Mouse (Mus musculus) CH12.LX (cell line): Measurements from ENCODE around the gene Tspo2. TPM values are rescaled to one million over a fixed set of nuclear protein-coding genes. Genes with fewer than 3 reads are reported as not detected.

Source experiments
- DNase-seq: peaks from one replicate; pipeline ENCODE4 v3.0.0-alpha.2; 2013; ENCODE audit errors: extremely low read depth
- H3K27ac ChIP-seq: 2 replicates; pipeline ENCODE4 v1.5.1; 2012; ENCODE audit warnings: low read depth, mild to moderate bottlenecking, control low read depth, moderate library complexity; ENCODE audit not compliant: insufficient read depth
- H3K27me3 ChIP-seq: replicated peaks from 2 replicates; pipeline ENCODE3; 2012; ENCODE audit warnings: inconsistent platforms
- H3K36me3 ChIP-seq, 2 experiments: replicated peaks in 1 of 2; 2 replicates each; pipeline versions ENCODE3 to v1.6.1; 2012; ENCODE audit warnings: inconsistent platforms in 1 of 2, low read length in 1 of 2, mild to moderate bottlenecking in 1 of 2, mixed read lengths in 1 of 2, moderate library complexity in 1 of 2; ENCODE audit not compliant: control insufficient read depth in 1 of 2, insufficient read depth in 1 of 2
- H3K4me1 ChIP-seq, 2 experiments: 2 replicates each; pipeline ENCODE4 v1.6.1; 2012; ENCODE audit warnings: inconsistent platforms in 1 of 2, moderate library complexity in 1 of 2; ENCODE audit not compliant: insufficient read depth in 2 of 2, control insufficient read depth in 1 of 2
- H3K4me2 ChIP-seq: 2 replicates; pipeline ENCODE4 v1.6.1; 2012; ENCODE audit warnings: low read depth, mild to moderate bottlenecking, control low read depth; ENCODE audit not compliant: poor library complexity, insufficient read depth, severe bottlenecking
- H3K4me3 ChIP-seq, 3 experiments: fragments of 150-350 bp in 1 of 3; sonication (generic) in 1 of 3; replicated peaks in 1 of 3; 2 replicates each; pipeline versions ENCODE3 to v1.5.1; 2011 to 2012; ENCODE audit warnings: low read depth in 2 of 3, low read length in 2 of 3, mild to moderate bottlenecking in 2 of 3, moderate library complexity in 2 of 3, control low read depth in 1 of 3, improper control_type of control experiment in 1 of 3, inconsistent platforms in 1 of 3, mixed read lengths in 1 of 3; ENCODE audit not compliant: poor library complexity in 1 of 3
- H3K79me2 ChIP-seq: replicated peaks from 2 replicates; pipeline ENCODE4 v1.6.1; 2012; ENCODE audit warnings: mild to moderate bottlenecking, moderate library complexity; ENCODE audit not compliant: control insufficient read depth, poor library complexity, insufficient read depth, severe bottlenecking; ENCODE audit errors: extremely low read depth
- H3K9ac ChIP-seq: 2 replicates; pipeline ENCODE4 v1.6.1; 2012; ENCODE audit warnings: low read depth, mild to moderate bottlenecking, control low read depth, moderate library complexity; ENCODE audit not compliant: insufficient read depth
- H3K9me3 ChIP-seq: replicated peaks from 2 replicates; pipeline ENCODE3; 2012; ENCODE audit warnings: low read length, inconsistent platforms, mixed read lengths
- CHD2 ChIP-seq: IDR thresholded peaks from 2 replicates; pipeline ENCODE4 v1.6.1; 2011; ENCODE audit warnings: low read length, improper control_type of control experiment
- E2F4 ChIP-seq: IDR thresholded peaks from 2 replicates; pipeline ENCODE4 v1.6.1; 2011; ENCODE audit warnings: low read depth, low read length, improper control_type of control experiment; ENCODE audit not compliant: insufficient replicate concordance
- GABPA ChIP-seq: IDR thresholded peaks from 2 replicates; pipeline ENCODE4 v1.6.1; 2012; ENCODE audit warnings: low read depth, low read length, improper control_type of control experiment, inconsistent platforms; ENCODE audit not compliant: insufficient replicate concordance
- HCFC1 ChIP-seq: IDR thresholded peaks from 2 replicates; pipeline ENCODE4 v1.6.1; 2012; ENCODE audit warnings: low read depth, mild to moderate bottlenecking, inconsistent platforms, low read length, improper control_type of control experiment
- JUND ChIP-seq: conservative IDR thresholded peaks from 2 replicates; pipeline ENCODE4 v1.6.1; 2011; ENCODE audit warnings: low read depth, low read length, improper control_type of control experiment
- KAT2A ChIP-seq: IDR thresholded peaks from 2 replicates; pipeline ENCODE4 v1.6.1; 2012; ENCODE audit warnings: low read length, improper control_type of control experiment, inconsistent platforms; ENCODE audit not compliant: insufficient replicate concordance
- MAZ ChIP-seq: IDR thresholded peaks from 2 replicates; pipeline ENCODE4 v1.6.1; 2012; ENCODE audit warnings: low read depth, mild to moderate bottlenecking, inconsistent platforms, low read length, improper control_type of control experiment, moderate library complexity
- MEF2A ChIP-seq: IDR thresholded peaks from 2 replicates; pipeline ENCODE4 v1.6.1; 2014; ENCODE audit warnings: low read depth, mild to moderate bottlenecking, inconsistent platforms, low read length, improper control_type of control experiment, borderline replicate concordance
- MYC ChIP-seq: IDR thresholded peaks from 2 replicates; pipeline ENCODE4 v1.6.1; 2011; ENCODE audit warnings: low read depth, mild to moderate bottlenecking, improper control_type of control experiment, low read length
- PAX5 ChIP-seq: IDR thresholded peaks from 2 replicates; pipeline ENCODE4 v1.6.1; 2012; ENCODE audit warnings: low read length, inconsistent platforms, mixed read lengths
- POLR2A ChIP-seq: IDR thresholded peaks from 2 replicates; pipeline ENCODE4 v1.6.1; 2011; ENCODE audit warnings: low read depth, mild to moderate bottlenecking, improper control_type of control experiment, low read length
- SMC3 ChIP-seq: IDR thresholded peaks from 2 replicates; pipeline ENCODE4 v1.6.1; 2011; ENCODE audit warnings: low read depth, low read length, improper control_type of control experiment
- TCF12 ChIP-seq: IDR thresholded peaks from 2 replicates; pipeline ENCODE4 v1.6.1; 2014; ENCODE audit warnings: low read depth, mild to moderate bottlenecking, inconsistent platforms, low read length, improper control_type of control experiment
- USF1 ChIP-seq: IDR thresholded peaks from 2 replicates; pipeline ENCODE4 v1.6.1; 2014; ENCODE audit warnings: low read depth, mild to moderate bottlenecking, inconsistent platforms, low read length, improper control_type of control experiment
- ZC3H11A ChIP-seq: IDR thresholded peaks from 2 replicates; pipeline ENCODE4 v1.6.1; 2012; ENCODE audit warnings: low read depth, mild to moderate bottlenecking, inconsistent platforms, low read length, improper control_type of control experiment
- dilution Hi-C: fragments of 300-500 bp; cut with MboI; formaldehyde crosslinking; loops from 2 replicates; pipeline ENCODE4 v1.14.3; 2020; ENCODE audit warnings: low sequenced_read_pairs; ENCODE audit not compliant: extremely low pct_unique_long_range_greater_than_20kb, extremely low pct_ligation_motif_present
- in situ Hi-C: fragments of 300-500 bp; cut with MboI; formaldehyde crosslinking; loops from 3 replicates; pipeline ENCODE4 v1.14.3; 2019; ENCODE audit warnings: low sequenced_read_pairs, low pct_ligation_motif_present, low pct_unique_long_range_greater_than_20kb, mixed read lengths
- polyA plus RNA-seq: library from polyadenylated mRNA; unstranded; fragments of >175 nt; gene quantifications from 2 replicates; pipeline ENCODE4 v1.2.1, GENCODE M21; 2012; ENCODE audit warnings: low read depth; ENCODE audit not compliant: insufficient read length
- total RNA-seq, 2 experiments: library from RNA; depleted of rRNA; stranded (reverse); fragments of 300-350 nt in 1 of 2; fragments of >200 nt in 1 of 2; gene quantifications; 2 replicates each; pipeline ENCODE4 v1.2.3; 2012 to 2014

Tspo2 gene
- total and polyA plus RNA-seq, 3 experiments, result not detected

DNA sequence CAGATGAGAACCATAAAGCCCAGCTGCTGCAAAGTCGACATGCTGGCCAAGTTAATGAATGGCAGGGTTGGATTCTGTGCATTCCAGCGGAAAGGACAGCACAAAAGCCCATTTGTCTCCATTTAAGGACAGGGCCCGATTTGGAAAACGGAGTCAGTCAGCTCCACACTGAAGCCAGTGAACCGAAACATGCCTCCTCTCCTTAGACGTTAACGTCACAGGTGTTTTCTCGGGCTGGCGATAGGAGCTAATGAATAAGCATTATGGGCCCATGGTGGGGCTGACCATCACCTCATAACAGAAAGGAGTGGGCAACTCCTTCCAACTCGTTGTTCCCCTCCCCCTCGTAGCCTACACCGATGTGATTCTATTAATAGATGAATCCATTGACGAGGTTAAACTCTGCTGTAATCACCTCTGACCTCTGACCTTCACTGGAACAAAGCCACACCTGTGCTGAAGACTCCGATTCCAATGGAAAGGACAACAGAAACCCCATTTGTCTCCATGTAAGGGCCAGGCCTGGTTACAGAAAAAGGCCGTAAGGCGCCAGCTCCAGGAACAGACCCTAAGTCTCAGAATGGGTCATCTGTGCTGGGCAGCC, 7.7 kb downstream of the Tspo2 start:
- H3K79me2 ChIP-seq, result no peaks in the 10 kb centered on the region
- H3K27me3 ChIP-seq, result no peaks in the 10 kb centered on the region
- no peak overlapping the region for H3K4me2 ChIP-seq
- no peaks in the 10 kb centered on the region for H3K36me3 ChIP-seq
- no peak overlapping the region for H3K27ac ChIP-seq
- peaks cover 0 to 5% of the 10 kb centered on the region in 2 experiments; a peak in 2 of 4 replicates for H3K4me1 ChIP-seq
- no peak for DNase-seq
- no peak overlapping the region for H3K4me3 ChIP-seq
- in situ Hi-C loops, result no loop called here
- H3K9ac ChIP-seq, result no peak overlapping the region
- dilution Hi-C loops, result no loop called here
- no peak for TF ChIP-seq PAX5
- no peak for TF ChIP-seq ZC3H11A
- no peak for TF ChIP-seq TCF12
- no peak for TF ChIP-seq USF1
- no peak for TF ChIP-seq CHD2
- no peak for TF ChIP-seq JUND
- no peak for TF ChIP-seq E2F4
- TF ChIP-seq, all 38 proteins: peak for 0
- H3K9me3 ChIP-seq, result no peaks in the 10 kb centered on the region

DNA sequence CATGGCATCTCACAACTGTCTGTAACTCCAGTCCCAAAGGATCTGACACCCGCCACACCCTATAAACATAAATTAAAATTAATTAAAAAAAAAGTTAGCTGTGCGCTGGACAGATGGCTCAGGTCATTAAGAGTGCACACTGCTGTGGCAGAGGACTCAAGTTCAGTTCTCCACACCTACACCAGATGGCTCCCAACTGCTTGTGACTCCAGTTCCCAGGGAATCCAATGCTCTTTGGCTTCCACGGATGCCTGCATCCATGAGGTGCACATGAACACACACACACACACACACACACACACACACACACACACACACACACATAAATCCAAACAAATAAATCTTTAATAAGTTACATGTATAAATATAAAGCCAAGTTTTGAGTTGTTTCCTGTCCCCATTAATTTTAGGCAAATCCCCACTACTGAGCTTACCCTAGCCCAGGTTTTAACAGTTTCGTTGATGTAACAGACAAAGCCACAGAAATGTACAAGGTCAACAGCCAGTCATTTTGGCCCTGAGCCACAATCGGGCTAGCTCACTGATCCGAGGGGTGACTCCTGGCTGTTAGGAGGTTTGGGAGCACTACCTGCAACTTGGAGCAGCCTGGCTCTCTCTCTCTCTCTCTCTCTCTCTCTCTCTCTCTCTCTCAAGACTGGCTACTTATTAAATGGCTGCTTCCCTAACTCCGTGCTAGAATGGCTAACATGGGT, 8.4 kb downstream of the Tspo2 start:
- no peaks in the 10 kb centered on the region for H3K9me3 ChIP-seq
- no peaks in the 10 kb centered on the region for H3K79me2 ChIP-seq
- DNase-seq, result no peak
- TF ChIP-seq ZC3H11A, result no peak
- TF ChIP-seq SMC3, result no peak
- TF ChIP-seq USF1, result no peak
- no peak for TF ChIP-seq MEF2A
- TF ChIP-seq MYC, result no peak
- no peak for TF ChIP-seq GABPA
- in situ Hi-C loops (no loop called here), dilution Hi-C loops (no loop called here)
- H3K4me1 ChIP-seq, result peaks cover 0 to 5% of the 10 kb centered on the region in 2 experiments; a peak in 2 of 4 replicates
- no peaks in the 10 kb centered on the region for H3K27me3 ChIP-seq
- no peaks in the 10 kb centered on the region for H3K36me3 ChIP-seq
- no peak overlapping the region for H3K4me2 ChIP-seq
- no peak overlapping the region for H3K9ac ChIP-seq
- H3K27ac ChIP-seq, result no peak overlapping the region
- H3K4me3 ChIP-seq, result no peak overlapping the region

DNA sequence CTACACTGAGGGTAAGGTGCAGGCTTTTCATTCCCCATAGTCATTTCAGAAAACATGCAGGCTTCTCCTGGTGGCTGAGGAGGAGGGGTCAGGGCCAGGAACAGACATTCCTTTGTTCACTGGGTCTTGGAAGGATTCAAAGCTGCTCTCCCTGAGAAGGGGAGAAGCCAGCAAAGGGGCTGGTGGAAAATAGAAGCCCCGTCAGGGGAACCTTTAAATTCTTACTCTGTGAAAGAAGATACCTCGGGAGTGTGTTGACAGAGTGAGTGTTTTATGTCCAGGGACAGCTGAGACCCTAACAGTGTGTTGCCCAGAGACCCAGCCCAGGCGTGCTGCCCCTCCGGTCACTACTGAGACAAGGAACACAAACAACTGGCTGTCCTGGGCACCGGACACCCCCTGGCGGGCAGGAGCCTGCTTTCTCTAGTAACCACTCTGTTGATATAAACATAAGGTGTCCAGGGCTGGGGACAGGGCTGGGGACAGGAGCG, 13.9 kb downstream of the Tspo2 start:
- Histone ChIP-seq H3K27me3 (peaks cover 2% of the 10 kb centered on the region), H3K9ac (no peak overlapping the region), H3K79me2 (no peaks in the 10 kb centered on the region), H3K4me2 (no peak overlapping the region), H3K36me3 (no peaks in the 10 kb centered on the region), H3K4me3 (no peak overlapping the region), H3K4me1 (peaks cover 0 to under 1% of the 10 kb centered on the region in 2 experiments; a peak in 1 of 4 replicates), H3K9me3 (no peaks in the 10 kb centered on the region)
- in situ Hi-C loops, result no loop called here
- no peak for TF ChIP-seq SMC3
- no peak for TF ChIP-seq POLR2A
- TF ChIP-seq GABPA, result no peak
- TF ChIP-seq MAZ, result no peak
- TF ChIP-seq HCFC1, result no peak
- no peak for TF ChIP-seq KAT2A
- TF ChIP-seq ZC3H11A, result no peak
- TF ChIP-seq MYC, result no peak
- TF ChIP-seq, all 38 proteins: peak for 0
- dilution Hi-C loops, result no loop called here
- DNase-seq, result no peak
- no peak overlapping the region for H3K27ac ChIP-seq
